Mouse (Mus musculus): ENCODE data around the gene Snph. TPM values are rescaled to one million over a fixed set of nuclear protein-coding genes. Genes with fewer than 3 reads are reported as not detected.

Gene Snph
- total RNA-seq, 2 experiments from 2014 or later: 230 to 236 TPM

DNA sequence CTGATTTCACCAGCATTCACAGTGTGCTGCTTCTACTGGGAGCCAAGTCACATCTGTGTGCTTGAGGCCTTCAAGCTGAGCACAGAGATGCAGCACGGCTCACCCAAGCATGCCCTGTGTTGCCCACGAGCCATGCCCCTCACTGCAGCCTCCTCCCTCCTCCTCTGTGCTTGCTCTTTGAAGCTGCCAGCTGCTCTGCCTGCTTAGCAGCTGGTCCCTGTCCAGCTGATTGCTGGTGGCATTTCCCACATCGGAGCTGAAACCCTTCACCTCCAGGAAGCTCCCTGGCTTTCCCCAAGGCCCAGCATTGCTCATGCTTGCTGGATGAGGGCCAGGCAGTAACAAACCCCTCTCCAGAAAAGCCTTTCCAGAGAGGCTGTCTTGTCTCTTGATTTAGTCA, 22.4 kb downstream of the Snph start:
- no peak for DNase-seq (ENCODE audit: low spot score in 2 of 2)
- intact Hi-C loops (cut with DNase I): no loop called here

DNA sequence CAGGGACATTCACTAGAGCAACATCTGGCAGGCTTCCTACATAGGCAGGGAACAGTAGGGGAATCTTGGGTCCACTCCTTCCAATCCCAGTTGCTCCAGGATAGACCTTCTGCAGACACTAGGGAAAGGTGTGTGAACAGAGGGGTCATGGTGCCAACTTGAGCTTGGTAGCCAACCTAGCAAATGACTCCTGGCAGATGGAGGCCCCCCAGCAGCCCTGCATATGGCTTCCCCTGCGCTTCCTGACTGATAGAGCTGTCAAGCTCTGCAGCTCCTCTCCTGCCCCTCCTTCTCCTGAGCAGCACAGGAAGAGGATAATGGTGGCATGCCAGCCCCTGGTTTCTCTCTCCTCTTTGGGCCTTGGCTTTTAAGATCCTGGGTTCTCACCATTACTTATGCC, 24.0 kb downstream of the Snph start:
- no peak for DNase-seq (ENCODE audit: low spot score in 2 of 2)
- intact Hi-C loops (cut with DNase I): no loop called here

DNA sequence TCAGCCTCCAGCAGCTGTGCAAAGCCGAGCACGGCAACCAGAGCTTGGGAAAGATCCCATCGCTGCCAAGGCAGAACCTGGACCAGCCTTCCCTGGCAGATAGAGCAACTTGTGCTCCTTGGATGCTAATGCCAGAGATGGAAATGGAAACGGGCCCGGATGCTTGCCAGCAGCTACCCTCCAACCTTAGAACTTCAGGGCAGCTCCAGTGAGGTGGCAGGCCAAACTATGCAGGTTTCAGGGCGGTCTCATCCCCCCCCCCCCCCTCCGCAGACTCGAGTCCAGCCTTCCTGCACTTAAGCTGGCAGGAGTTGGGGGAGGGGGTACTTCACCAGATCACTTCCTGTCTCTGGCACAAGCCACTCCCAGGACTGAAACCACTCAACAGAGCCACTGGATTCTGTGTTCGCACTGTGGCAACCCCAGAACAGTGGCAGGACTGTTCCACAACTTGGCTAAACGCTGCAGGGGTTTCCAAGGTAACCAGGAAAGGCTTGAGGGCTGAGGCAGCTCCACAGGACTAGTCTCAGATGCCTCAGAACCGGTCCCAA, 26.9 kb downstream of the Snph start:
- DNase-seq (ENCODE audit: low spot score in 2 of 2): peak; percentile 73 to 87
- intact Hi-C loops (cut with DNase I): no loop called here

DNA sequence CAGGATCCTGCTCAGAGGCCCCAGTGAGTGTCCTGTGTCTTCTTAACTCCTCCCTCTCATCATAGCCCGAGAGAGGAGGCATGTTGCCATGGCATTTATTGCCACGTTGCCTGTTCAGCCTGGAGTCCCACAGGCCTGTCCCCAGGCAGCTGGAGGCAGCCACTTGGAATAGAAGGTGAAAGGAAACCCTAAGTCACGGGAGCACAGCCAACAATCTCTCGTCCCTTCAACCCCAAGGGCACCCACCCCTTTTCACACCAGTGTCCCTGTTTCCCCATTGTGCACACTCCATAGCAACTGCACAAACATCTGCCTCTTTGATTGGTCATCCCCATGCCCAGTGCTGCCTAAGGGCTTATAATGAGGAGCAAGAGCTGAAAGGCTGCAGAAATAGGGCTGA, 28.8 kb downstream of the Snph start:
- intact Hi-C loops (cut with DNase I): no loop called here
- DNase-seq (ENCODE audit: low spot score in 2 of 2): peak; percentile 39 to 63

DNA sequence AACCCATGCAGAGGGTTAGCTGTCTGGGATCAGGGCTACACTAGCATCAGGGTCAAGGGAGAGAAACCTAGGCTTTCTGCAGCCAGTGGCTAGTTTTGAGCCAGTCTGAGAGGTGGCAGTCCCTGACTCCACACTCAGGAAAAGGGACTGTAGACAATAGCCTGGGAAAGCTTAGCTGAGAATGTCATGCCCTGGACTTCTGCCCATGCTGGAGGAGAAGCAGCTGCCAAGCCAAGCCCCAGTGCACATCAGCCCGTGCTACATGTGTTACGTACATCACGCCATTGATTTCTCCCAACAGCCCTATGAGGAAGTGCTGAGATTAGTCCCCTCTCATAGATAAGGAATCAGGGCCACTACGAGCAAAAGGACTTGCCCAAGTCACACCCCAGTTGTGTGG, 30.3 kb downstream of the Snph start:
- intact Hi-C loops (cut with DNase I): no loop called here
- DNase-seq (ENCODE audit: low spot score in 2 of 2): no peak

DNA sequence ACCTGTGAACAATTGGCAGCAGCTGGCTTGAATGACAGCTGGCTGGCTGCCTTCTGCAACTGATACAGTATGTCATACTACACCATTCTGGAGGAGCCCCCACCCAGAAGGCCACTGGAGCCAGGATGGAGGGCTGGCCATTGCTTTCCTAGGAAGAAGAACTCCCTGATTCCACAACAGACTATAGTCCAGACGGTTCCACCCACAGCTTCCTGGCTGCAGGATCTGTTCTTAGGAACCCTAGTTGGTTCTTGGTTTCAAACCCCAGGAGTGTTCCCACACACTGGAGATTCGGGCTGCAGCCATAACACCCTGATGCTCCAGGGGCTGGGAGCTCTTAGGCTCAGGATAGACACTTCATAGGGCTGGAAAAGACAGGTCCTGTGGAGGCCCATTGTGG, 34.3 kb downstream of the Snph start:
- DNase-seq (ENCODE audit: low spot score in 2 of 2): peak in 1 of 2 experiments; percentile 57
- intact Hi-C loops (cut with DNase I): loop anchor here (5.0 kb wide), 1 partner anchor 34 kb away; the partner anchor contains the start of gene Snph

DNA sequence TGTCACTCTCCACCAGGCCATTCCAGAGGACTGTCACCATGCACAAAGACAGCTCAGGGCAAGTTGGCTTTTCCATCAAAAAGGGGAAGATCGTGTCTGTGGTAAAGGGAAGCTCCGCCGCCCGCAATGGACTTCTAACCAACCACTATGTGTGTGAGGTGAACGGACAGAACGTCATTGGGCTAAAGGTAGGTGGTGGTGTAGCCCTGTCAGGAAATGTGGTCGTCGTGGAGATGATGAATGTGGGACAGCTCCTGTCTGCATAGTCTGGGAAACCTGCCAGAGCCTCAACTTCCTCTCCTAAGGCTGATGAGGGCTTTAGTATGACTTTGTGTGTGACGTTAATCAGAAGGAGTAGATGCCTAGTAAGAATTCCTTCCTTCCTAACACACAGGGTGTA, 45.1 kb downstream of the Snph start:
- intact Hi-C loops (cut with DNase I): no loop called here
- peak in 1 of 2 experiments; percentile 44 for DNase-seq (ENCODE audit: low spot score in 2 of 2)

DNA sequence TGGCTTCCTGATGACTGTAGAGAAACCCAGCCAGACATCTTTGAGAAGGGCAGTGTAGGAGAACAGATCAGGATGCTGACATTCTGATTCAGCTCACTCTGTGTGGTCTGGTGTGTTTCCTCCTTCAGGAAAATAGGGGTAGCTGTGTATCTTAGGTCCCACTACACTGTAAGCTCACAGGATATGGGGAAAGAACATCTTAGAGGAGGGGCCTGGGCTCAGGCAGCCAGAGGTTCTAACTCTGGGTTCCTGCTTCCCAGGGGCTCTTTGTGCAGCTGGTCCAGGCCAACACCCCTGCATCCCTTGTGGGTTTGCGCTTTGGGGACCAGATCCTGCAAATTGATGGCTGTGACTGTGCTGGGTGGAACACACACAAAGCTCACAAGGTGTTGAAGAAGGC, 45.6 kb downstream of the Snph start:
- DNase-seq (ENCODE audit: low spot score in 2 of 2): no peak
- intact Hi-C loops (cut with DNase I): no loop called here

DNA sequence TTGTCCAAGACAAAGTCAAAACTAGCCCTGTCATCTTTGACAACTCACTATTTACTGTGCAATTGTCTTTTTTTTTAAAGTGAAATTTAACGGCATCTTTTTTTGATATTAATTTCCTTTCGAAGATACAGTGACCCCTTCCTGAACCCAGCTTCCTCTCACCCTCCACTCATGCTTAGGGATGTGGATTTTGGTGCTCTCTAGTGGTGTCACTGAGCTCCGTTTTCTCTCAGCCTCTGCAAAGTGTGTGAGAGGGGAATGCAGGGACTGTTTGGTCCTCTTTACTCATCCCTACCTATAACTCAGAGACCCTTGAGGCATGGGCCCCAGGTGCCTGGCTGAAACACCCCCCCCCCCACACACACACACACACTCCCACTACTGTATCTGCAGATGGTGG, 46.5 kb downstream of the Snph start:
- intact Hi-C loops (cut with DNase I): no loop called here
- DNase-seq (ENCODE audit: low spot score in 2 of 2): no peak

DNA sequence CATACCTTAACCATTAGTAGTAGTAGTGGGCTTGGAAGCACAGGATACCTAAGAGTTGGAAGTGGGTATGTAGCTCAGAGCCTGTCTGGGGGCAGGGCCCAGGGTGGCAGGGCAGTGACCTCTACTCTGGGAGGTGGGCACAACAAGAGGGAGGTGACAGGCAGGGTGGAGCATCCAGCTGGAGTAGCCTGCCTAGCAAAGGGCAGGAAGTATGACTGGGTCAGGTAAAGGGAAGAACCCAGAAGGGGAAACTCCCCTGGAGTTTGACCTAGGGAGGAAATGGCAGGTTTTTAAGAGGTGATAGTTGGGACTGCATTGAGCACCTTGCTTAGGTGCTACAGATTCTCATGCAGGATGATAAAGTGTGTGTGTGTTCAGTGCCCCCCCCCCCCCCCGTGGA, 51.4 kb downstream of the Snph start:
- intact Hi-C loops (cut with DNase I): no loop called here
- no peak for DNase-seq (ENCODE audit: low spot score in 2 of 2)

DNA sequence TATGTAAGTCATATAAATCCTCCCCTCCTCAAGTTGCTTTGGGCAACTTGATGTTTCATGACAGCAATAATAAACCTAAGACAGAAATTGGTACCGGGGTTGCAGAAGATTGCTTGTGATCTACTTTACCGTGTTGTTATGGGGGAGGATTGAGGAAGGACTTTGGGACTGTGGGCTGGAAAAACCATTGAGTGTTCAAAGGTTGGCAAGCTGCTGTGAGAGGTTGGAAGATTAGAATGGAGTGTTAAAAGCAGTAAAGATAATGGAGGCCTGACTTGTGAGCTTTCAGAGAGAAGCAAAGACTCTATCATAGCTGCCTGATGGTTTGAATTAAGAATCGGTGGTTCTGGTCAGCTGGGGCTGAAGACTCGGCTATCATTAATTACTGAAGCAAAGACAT, 53.2 kb downstream of the Snph start:
- intact Hi-C loops (cut with DNase I): loop anchor here (5.0 kb wide), 1 partner anchor 98 kb away; no protein-coding TSS in a partner anchor
- DNase-seq (ENCODE audit: low spot score in 2 of 2): no peak

DNA sequence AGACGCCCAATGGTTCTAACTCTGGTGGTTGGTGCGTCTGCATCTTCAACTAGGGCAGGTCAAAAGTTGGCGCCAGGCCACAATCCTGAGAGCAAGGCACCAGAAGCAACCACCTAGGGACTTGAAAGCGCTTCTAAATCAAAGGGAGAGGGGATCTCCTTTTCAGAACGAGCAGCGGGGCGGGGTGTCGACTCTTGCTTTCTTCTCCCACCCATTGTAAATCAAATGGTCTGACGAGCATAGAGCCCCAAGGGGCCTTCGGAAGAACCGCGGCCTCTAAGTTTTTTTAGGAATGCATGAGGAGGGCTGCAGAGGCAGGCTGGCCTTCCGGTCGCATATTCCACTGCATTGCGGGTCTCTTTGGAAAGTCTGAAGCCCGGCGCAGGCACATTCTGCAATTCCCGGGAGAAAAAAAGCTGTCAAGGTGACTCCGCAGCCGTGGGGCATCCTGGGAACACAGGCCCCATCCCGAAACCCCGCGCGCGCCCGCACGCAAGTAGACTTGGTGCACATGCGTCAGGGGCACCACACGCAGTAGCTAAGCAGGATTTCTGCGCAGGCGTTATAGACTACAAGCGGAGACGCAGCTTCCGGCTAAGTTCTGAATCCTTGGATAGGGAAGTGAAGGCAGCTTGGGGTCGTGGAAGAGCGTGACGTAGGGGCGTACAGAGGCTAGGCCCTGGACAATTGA, 56.5 kb downstream of the Snph start:
- intact Hi-C loops (cut with DNase I): loop anchor here (2.0 to 5.0 kb wide), 2 partner anchors 55 to 101 kb away; no protein-coding TSS in a partner anchor

DNA sequence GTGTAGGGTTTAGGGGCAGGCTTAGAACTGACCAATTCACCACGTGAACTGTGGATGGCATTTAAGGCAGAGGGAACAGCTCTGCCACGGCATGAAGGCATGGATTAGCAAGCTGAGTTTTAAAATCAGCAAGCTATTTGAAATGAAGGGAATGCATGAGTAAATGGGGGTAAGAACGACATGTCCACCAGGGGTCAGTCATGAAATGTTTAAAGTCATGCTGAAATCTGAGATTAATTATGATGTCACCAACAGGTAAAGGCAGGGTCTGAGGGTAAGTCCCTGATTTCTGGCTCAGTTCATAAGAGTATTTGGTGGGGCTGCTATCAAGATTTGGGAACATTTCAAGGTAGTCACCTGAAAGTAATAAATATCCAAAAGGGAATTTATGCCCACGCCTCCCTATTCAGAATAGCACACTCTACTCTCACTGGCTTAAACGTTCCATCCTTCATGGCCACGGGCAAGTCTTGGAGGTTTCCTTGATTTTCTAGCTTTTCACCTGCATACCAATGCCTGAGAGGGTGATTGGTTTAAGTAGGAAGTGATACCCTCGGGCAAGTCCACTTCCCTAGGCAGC, 57.2 kb downstream of the Snph start:
- DNase-seq (ENCODE audit: low spot score in 2 of 2): no peak
- intact Hi-C loops (cut with DNase I): loop anchor here (5.0 kb wide), 1 partner anchor 102 kb away; no protein-coding TSS in a partner anchor

More for the DNA sequence above, 56.5 kb downstream of the Snph start:
- DNase-seq (ENCODE audit: low spot score in 2 of 2): peak; percentile 94

DNA sequence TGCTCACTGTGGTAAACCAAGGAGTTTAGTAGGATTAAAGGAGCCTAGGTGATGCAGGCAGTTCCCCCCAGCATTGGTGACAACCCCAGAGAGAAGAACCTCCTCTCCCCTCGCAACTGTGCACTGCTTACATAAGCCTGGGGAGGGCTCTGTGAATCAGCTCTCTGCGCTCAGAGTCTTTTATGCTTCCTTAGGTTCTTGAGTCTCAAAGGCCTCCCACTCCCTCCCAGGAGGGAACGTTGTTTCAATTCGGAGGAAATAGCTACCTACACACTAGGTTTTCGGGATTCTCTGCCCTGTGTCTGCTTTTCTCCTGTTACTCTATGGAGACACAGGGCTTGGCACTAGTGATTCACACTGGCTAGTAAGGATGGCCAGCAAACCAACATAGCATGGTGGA, 57.8 kb downstream of the Snph start:
- intact Hi-C loops (cut with DNase I): loop anchor here (5.0 kb wide), 1 partner anchor 103 kb away; no protein-coding TSS in a partner anchor
- peak; percentile 69 to 81 for DNase-seq (ENCODE audit: low spot score in 2 of 2)

DNA sequence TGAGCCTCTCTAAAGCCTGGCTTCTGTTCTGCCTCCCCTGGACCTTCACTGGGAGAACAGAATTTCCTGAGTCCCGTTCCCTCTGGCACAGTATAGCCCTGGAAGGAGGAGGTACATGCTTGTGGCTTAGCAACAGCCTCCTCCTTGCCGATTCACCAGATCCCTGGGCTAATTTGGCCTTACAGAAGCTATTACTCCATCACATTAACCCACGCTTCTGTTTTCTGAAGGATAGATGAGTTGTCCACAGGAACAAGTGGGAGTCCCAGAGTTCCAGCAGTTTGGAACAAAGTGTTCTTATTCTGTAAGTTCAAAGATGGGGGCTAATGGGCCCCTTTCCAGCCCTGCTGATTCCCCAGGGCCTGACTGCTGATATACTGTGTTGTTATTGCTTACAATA, 58.7 kb downstream of the Snph start:
- peak in 1 of 2 experiments; percentile 64 for DNase-seq (ENCODE audit: low spot score in 2 of 2)
- intact Hi-C loops (cut with DNase I): no loop called here

DNA sequence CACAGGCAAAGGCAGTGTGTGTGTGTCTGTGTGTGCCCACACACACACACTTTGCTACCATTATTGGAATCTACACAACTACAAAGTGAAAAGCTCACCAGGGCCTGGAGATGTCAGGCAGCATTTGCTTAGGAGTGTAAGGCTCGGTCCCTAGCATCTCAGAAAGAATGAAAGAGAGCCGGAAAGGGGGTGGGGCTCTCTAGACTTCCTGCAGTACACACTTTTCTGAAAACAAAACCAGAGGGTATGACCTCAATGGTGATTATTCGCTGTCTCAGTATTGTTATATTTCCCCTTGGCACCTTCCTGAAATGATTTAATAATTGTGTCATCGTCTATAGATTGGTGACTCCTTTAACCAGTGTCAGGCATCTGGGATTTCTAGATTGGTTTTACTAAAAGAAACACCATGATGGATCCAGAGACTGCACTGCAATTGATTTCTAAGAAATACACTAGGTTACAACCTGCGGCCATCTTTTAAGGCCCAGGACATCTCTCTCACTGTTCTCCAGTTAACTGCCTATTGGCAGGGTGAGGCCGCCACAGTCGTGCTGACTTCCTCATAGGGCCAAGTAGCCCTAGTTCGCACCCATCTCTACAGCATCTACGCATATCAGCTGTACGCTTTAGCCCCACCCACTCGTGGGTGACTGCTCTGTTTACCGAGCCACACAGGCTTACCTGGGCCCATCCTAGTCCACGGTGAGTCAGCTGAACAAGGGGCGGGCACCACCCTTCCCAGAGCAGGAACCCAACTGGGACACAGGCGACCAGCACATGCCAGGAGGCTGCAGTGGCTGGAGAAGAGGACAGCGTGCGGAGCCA, 60.3 kb downstream of the Snph start, which contains the start of gene Sdcbp2:
TSS of gene Sdcbp2 (plus strand) at position 750 of the 828 bp plus-strand sequence.
- DNase-seq (ENCODE audit: low spot score in 2 of 2): no peak
- intact Hi-C loops (cut with DNase I): no loop called here

DNA sequence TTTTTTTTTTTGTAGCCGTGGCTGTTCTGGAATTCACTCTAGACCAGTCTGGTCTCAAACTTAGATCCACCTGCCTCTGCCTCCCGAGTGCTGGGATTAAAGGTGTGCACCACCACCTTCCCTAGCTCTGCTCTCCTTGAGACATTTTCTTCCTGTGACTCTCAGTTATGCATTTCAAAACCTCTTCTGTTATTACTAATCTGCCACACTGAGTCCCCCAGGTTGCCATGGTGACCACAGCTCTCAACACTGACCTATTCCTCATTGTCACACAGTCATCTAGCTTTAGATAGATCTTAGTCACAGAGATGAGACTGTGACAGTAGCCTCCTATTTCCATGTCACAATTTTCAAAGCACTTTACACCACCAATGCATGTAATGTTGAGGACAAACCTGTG, 62.9 kb downstream of the Snph start:
- no peak for DNase-seq (ENCODE audit: low spot score in 2 of 2)
- intact Hi-C loops (cut with DNase I): no loop called here

DNA sequence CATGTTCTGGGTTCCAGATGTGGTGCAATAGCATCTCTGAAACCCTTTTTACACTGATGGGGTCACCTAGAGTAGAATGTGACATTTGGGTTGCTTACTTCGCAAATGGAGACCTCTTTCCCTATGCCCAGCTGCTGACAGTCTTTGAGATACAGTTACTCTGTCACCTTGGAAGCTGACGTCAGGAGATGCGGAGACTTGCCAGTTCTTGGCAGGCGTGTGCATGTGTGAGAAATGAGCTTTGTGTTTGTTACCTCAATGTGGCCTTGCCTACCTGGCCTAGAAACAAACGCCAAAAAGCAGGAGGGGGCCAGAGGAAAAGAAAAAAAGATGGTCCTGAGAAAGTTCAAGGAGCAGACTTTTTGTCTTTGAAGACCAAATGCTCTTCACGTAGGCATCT, 65.5 kb downstream of the Snph start:
- no peak for DNase-seq (ENCODE audit: low spot score in 2 of 2)
- intact Hi-C loops (cut with DNase I): no loop called here

DNA sequence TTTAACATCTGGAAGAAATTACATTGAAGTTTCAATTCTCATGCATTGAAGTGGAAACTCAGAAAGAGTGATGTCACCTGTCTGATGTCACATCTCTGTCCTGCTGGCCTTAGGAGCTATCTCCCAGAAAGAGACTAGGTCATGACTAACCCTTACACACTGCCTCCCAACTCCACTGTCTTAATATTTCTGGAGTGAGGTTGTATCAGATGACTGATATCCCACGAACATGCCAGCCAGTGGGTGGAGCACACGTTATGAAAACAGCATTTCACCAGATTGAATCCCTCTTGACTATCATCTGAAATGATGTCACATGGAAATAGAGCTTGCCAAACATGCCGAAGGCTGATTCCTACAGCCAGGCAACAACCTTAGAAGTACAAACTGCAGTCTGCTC, 67.4 kb downstream of the Snph start:
- no peak for DNase-seq (ENCODE audit: low spot score in 2 of 2)
- intact Hi-C loops (cut with DNase I): no loop called here

DNA sequence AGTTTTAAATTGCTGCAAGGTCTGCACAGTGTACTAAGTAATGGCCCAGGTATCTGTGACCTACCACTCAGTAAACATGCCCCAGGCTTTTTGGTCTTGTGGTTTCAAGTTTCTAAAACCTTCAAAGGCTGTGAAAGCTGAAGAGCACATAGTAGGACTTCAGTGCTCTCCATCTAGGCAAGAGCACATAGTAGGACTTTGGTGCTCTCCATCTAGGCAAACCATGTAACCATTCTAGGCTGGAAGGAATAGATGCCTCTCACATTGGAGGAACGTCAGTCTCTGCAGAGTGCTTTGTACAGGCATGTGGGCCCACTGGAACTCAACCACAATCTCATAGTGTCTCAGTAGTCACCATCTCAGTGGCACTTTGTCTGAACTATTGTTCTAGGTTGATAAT, 68.4 kb downstream of the Snph start:
- no peak for DNase-seq (ENCODE audit: low spot score in 2 of 2)
- intact Hi-C loops (cut with DNase I): no loop called here
